Mouse (Mus musculus) kidney, embryonic 14.5 days (tissue): ENCODE results near the gene Zfp672. TPM values are rescaled to one million over a fixed set of nuclear protein-coding genes. Genes with fewer than 3 reads are reported as not detected.

Experiments used
- ATAC-seq: fragments of 200-750 bp; cut with Nextera tagmentation; 2 replicates; pipeline ENCODE4 v1.8.0; 2017; ENCODE audit warnings: moderate number of reproducible peaks, mild to moderate bottlenecking, moderate TSS enrichment, moderate library complexity; ENCODE audit not compliant: low FRiP score, low TSS enrichment
- H3K27ac ChIP-seq: fragments of 300-500 bp; sonication (generic); 2 replicates; pipeline ENCODE4 v1.5.1; 2014; ENCODE audit warnings: low read depth, mild to moderate bottlenecking, low read length, moderate library complexity, mixed read lengths
- H3K27me3 ChIP-seq: fragments of 300-500 bp; sonication (generic); 2 replicates; pipeline ENCODE4 v1.6.1; 2014; ENCODE audit warnings: mild to moderate bottlenecking, low read length; ENCODE audit not compliant: control insufficient read depth, insufficient read depth
- H3K36me3 ChIP-seq: fragments of 300-500 bp; sonication (generic); 2 replicates; pipeline ENCODE4 v1.6.1; 2014; ENCODE audit warnings: low read length, mixed read lengths; ENCODE audit not compliant: control insufficient read depth, insufficient read depth
- H3K4me1 ChIP-seq: fragments of 300-500 bp; sonication (generic); 2 replicates; pipeline ENCODE4 v1.6.1; 2014; ENCODE audit warnings: low read length, mixed read lengths; ENCODE audit not compliant: control insufficient read depth, insufficient read depth
- H3K4me2 ChIP-seq: fragments of 300-500 bp; sonication (generic); replicated peaks from 2 replicates; pipeline ENCODE4 v1.6.1; 2014; ENCODE audit warnings: low read depth, mild to moderate bottlenecking, low read length
- H3K4me3 ChIP-seq: fragments of 300-500 bp; sonication (generic); 2 replicates; pipeline ENCODE4 v1.5.1; 2014; ENCODE audit warnings: mild to moderate bottlenecking, low read length
- H3K9ac ChIP-seq: fragments of 300-500 bp; sonication (generic); 2 replicates; pipeline ENCODE4 v1.6.1; 2014; ENCODE audit warnings: low read depth, mild to moderate bottlenecking, low read length, moderate library complexity
- H3K9me3 ChIP-seq: fragments of 300-500 bp; sonication (generic); 2 replicates; pipeline ENCODE4 v1.6.1; 2016; ENCODE audit warnings: low read length; ENCODE audit not compliant: control insufficient read depth
- WGBS: fragments of 180-500 bp; shearing (Covaris S2); extraction: QIAGEN DNeasy Blood & Tissue Kit; methylation state at CpG from one replicate; pipeline ENCODE4 v1.1.7; 2014; 5-methylcytosine and 5-hydroxymethylcytosine counted together
- polyA plus RNA-seq: library from polyadenylated mRNA; unstranded; fragments of >200 nt; fragmentation: Nextera tagmentation; extraction: Ambion mirVana; gene quantifications from 2 replicates; pipeline ENCODE4 v1.2.1, GENCODE M21; 2014

Zfp672 gene
- polyA plus RNA-seq, 1 experiment from 2014 or later = 34.4 TPM

DNA sequence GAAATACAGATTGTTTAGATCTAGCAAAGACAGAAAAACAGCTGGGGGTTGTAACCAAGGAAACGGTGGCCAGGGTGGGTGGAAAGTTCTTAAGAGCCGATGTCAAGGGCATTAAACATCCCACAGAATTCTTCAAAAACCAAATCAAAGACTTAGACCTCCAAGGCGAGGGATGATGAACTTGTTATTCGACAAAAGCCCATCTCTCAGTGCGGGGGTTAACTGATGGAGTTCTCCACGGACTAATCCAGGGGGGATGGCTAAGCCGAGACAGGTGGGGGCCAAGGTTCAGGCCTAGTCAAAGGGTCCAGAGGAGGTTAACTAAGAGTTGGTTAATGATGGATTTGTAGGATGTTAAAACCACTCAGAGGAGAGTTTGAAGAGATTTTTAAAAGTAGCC is 26.5 kb downstream of the Zfp672 start:
- H3K27ac ChIP-seq = no peak overlapping the region
- no peak for ATAC-seq
- no peaks in the 10 kb centered on the region for H3K36me3 ChIP-seq
- H3K4me1 ChIP-seq = peaks cover 16% of the 10 kb centered on the region; the same call in 1 of the 2 replicates
- H3K9me3 ChIP-seq = no peaks in the 10 kb centered on the region
- H3K4me2 ChIP-seq = peak overlapping the region; percentile 21
- 25% methylated on average over 7 of the region's 7 CpGs for WGBS
- no peaks in the 10 kb centered on the region for H3K27me3 ChIP-seq
- H3K9ac ChIP-seq = no peak overlapping the region
- H3K4me3 ChIP-seq = peak overlapping the region; percentile 1; the same call in 1 of the 2 replicates

DNA sequence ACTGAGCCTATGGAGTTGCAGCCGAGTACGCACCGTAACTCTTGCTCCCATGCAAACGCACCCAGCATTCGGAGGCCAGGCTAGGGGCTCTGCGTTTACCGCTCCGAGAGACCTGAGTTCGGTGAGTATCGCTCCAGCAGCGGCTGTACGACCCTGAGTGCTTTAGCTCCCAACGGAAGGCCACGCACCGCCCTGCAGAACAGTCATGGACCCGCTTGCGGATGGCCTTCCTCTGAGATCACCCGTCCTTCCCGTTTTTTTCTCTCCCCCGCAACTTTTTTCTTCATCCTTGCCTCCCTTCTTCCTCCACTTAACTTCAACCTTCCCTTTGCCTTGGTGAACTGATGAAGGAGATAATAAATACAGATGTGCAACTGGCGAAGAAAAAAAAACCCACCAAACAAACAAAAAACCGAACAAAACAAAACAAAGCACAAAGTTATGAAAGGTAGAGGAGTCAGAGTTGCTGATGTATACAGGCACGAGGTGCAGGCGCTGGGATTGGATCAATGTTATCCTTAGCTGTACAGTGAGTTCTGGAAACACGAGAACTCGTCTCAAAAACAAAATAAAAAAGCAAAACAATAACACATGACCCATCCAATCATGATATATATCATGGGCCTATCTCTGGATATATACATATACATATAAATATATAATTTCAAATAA is 27.2 kb downstream of the Zfp672 start:
- peak overlapping the region; percentile 55 for H3K4me2 ChIP-seq
- no peaks in the 10 kb centered on the region for H3K9me3 ChIP-seq
- no peaks in the 10 kb centered on the region for H3K36me3 ChIP-seq
- H3K27ac ChIP-seq = peak overlapping the region; percentile 88
- peak overlapping the region; percentile 40 for H3K9ac ChIP-seq
- no peaks in the 10 kb centered on the region for H3K27me3 ChIP-seq
- ATAC-seq = peak; percentile 56
- 1% methylated on average over 26 of the region's 26 CpGs for WGBS
- H3K4me1 ChIP-seq = peaks cover 13% of the 10 kb centered on the region; the same call in 1 of the 2 replicates
- peak overlapping the region; percentile 55 for H3K4me3 ChIP-seq

DNA sequence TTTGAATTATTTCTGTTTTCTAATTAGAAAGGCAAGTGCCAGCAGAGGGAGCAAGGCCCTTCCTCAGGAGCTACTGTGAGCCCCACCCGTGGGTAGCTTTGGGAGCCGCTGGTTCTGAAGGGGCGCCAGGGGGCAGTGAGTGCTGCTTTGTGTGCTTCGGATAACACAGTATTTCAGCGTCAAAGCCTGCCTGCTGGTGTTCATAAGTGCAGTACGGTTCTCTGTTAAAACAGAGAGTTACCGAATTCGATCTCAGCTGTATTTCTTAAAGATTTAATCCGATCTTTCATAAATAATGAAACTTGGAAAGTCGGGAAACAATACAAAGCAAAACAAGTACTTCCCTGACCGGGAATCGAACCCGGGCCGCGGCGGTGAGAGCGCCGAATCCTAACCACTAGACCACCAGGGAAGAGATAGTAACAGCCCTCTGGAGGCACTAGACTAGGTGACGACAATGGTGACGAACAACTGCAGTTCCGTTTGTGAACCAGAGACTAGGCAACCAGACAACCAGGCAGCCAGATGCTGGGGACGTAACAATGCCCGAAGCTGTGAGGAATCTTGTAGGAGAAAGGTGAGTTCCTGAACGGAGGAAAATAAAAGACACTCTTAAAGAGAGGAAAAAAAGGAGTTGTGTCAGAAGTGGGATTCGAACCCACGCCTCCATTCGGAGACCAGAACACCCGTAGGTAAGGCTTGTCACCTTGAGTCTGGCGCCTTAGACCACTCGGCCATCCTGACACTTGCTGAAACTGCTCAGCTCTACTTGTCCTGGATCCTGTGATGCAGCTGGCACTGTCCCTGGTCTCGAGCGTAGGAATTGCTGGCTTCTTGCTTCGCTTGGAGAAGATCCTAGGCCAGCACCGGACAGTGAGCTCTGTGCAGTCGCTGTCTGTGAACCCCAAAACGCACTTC is 28.0 kb downstream of the Zfp672 start:
- Histone ChIP-seq H3K27ac (peak overlapping the region; percentile 88), H3K9ac (peak overlapping the region; percentile 40), H3K9me3 (no peaks in the 10 kb centered on the region), H3K4me1 (peaks cover 8% of the 10 kb centered on the region; the same call in 1 of the 2 replicates), H3K27me3 (no peaks in the 10 kb centered on the region), H3K4me2 (peak overlapping the region; percentile 55), H3K36me3 (no peaks in the 10 kb centered on the region), H3K4me3 (peak overlapping the region; percentile 55)
- ATAC-seq = peak; percentile 93
- WGBS = under 1% methylated on average over 36 of the region's 36 CpGs

DNA sequence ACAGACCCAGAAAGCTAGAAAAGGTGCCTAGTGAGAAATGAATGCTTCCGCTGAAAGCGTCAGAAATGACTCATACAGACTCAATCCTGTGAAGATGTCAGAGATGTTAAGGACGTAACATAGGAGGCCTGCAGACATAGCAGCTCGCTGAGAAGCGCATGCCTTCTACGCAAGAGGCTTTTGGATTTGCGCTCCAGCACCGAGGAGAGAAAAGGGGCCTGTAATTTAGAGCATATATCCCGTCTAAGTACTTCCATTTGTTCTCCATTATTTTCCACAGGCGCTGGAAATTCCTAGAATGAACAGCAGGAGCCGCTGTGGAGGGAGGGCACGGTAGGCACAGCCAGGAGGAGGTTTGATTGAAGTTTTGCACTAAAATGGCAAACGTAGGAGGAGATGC is 29.1 kb downstream of the Zfp672 start:
- H3K9ac ChIP-seq = no peak overlapping the region
- 13% methylated on average over 13 of the region's 13 CpGs for WGBS

DNA sequence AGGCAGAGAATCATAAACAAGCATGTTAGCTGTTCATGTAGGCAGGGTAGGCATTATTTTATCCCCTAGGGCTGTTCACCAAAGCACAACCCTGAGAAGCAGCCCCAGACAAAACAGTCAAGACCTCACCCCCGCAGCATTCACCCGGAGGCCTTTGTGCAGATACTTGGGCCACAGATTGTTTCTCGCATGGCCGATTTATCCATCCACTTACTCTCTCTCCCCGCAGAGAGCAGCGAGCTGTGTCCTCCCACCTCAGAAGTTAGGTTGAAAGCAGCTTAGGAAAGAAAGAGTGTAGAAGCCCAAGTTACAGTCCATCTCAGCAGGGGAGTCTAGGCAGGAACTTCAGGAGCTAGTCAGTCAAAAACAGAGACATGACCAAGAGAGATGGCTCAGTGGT is 32.7 kb downstream of the Zfp672 start:
- Histone ChIP-seq H3K27ac (peak overlapping the region; percentile 31; the same call in 1 of the 2 replicates), H3K4me1 (peaks cover 3% of the 10 kb centered on the region; the same call in 1 of the 2 replicates), H3K27me3 (no peaks in the 10 kb centered on the region), H3K4me3 (no peak overlapping the region), H3K9me3 (no peaks in the 10 kb centered on the region), H3K36me3 (no peaks in the 10 kb centered on the region), H3K4me2 (no peak overlapping the region), H3K9ac (no peak overlapping the region)
- ATAC-seq = no peak
- WGBS = 40% methylated on average over 6 of the region's 6 CpGs

More for the DNA sequence above, 29.1 kb downstream of the Zfp672 start:
- H3K4me1 ChIP-seq = peaks cover 8% of the 10 kb centered on the region; the same call in 1 of the 2 replicates
- peak overlapping the region; percentile 50 for H3K4me2 ChIP-seq
- no peak for ATAC-seq
- H3K4me3 ChIP-seq = peak overlapping the region; percentile 55
- H3K27me3 ChIP-seq = no peaks in the 10 kb centered on the region
- H3K27ac ChIP-seq = no peak overlapping the region
- no peaks in the 10 kb centered on the region for H3K9me3 ChIP-seq
- H3K36me3 ChIP-seq = no peaks in the 10 kb centered on the region

DNA sequence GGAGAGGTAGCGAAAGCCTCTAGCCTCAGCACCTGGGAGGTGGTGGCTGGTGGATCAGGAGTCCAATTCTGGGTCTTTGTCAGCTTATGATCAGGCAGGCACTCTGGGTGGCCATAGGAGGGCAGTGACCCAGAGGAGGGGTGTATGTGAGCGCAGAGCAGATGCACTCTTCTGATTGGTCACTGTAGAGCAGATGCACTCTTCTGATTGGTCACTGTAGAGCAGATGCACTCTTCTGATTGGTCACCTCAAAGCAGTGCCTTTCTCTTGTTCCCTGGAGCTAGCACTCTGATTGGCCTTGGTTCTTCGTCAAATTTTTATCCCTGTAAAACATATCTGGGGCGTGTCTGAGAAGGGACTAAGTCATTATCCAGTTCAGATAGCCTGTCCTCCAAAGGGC is 37.3 kb downstream of the Zfp672 start:
- no peaks in the 10 kb centered on the region for H3K36me3 ChIP-seq
- no peaks in the 10 kb centered on the region for H3K4me1 ChIP-seq
- H3K9ac ChIP-seq = no peak overlapping the region
- H3K4me3 ChIP-seq = no peak overlapping the region
- H3K27ac ChIP-seq = no peak overlapping the region
- H3K27me3 ChIP-seq = no peaks in the 10 kb centered on the region
- no peaks in the 10 kb centered on the region for H3K9me3 ChIP-seq
- ATAC-seq = no peak
- WGBS = 61% methylated on average over 4 of the region's 4 CpGs
- no peak overlapping the region for H3K4me2 ChIP-seq

DNA sequence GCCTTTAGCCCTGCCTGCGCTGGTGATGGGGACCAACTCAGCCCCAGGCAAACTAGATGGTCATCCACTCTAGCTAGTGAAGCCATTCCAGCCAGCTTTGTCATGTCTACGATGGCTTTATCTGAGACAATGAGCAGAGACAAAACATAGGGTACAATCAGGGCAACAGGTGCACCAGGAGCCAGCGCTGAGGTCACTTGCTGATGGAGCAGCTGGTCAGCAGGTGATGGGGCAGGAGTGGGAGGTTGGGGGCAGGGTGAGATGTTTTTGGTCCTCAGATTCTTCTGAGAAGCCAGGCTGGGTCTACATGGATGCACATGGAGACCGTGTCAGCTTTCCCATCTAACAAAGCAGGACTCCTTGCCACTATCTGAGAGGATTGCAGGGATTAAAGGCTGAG is 39.3 kb downstream of the Zfp672 start:
- Histone ChIP-seq H3K9me3 (no peaks in the 10 kb centered on the region), H3K27me3 (no peaks in the 10 kb centered on the region)
- WGBS = 90% methylated on average over 4 of the region's 4 CpGs

DNA sequence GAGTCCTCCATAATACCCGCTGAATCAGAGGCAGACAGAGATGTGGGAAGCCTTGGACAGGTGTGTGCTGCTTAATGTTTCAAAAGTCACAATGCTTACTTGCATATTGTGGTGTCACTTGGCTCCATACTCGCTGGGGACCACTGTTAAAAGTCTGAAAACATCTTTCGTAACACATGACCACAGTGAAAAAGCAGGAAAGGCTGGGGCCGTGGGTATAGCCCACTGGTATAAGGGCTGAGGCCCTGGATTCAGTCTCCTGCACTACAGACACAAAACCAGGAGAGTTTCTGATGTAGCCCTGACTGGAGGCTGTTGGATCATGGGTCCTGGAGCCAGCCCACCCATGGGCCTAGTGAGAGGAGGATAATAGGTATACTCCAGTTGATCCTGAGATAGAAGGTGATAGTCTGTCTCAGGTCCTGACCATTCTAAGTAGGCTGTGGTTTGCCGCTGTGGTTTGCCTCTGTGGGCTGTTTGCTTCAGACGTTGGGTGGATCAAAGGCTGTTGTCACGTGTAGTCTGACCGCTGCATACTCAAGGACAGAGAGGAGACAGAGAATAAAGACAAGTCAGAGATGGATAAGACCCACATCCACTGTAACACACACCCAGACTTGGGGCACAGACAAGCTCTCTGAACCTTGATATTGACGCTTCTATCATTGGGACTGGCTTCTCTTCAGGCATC is 40.0 kb downstream of the Zfp672 start:
- ATAC-seq = no peak
- WGBS = 78% methylated on average over 9 of the region's 9 CpGs
- Histone ChIP-seq H3K9me3 (no peaks in the 10 kb centered on the region), H3K4me1 (no peaks in the 10 kb centered on the region), H3K27me3 (no peaks in the 10 kb centered on the region), H3K36me3 (no peaks in the 10 kb centered on the region), H3K4me3 (no peak overlapping the region), H3K9ac (no peak overlapping the region), H3K27ac (no peak overlapping the region), H3K4me2 (no peak overlapping the region)

More for the DNA sequence above, 39.3 kb downstream of the Zfp672 start:
- no peak for ATAC-seq
- H3K4me2 ChIP-seq = no peak overlapping the region
- no peaks in the 10 kb centered on the region for H3K36me3 ChIP-seq
- no peak overlapping the region for H3K9ac ChIP-seq
- H3K4me3 ChIP-seq = no peak overlapping the region
- H3K4me1 ChIP-seq = no peaks in the 10 kb centered on the region
- H3K27ac ChIP-seq = no peak overlapping the region
